Mouse (Mus musculus): ENCODE data around the gene Slc6a6. TPM values are rescaled to one million over a fixed set of nuclear protein-coding genes. Genes with fewer than 3 reads are reported as not detected.

Gene Slc6a6
- polyA plus RNA-seq, 1 experiment: 277 TPM

GRCm38 (mm10) chr6:91745246-91745645 lies 61.4 kb downstream of the Slc6a6 start:
- 66% methylated on average over 3 of the region's 3 CpGs for WGBS
- no peak overlapping the region for H3K4me3 ChIP-seq (ENCODE audit: insufficient read depth, low read depth, low read length)
- H3K27me3 ChIP-seq (replicated peaks; ENCODE audit: control insufficient read depth, insufficient read depth, low read length): no peaks in the 10 kb centered on the region
- no peak for DNase-seq
- TF ChIP-seq CTCF (conservative IDR thresholded peaks at IDR 0.05; ENCODE audit: insufficient read depth, insufficient read length, low read depth, low read length): no peak
- no peak for TF ChIP-seq POLR2A (IDR thresholded peaks at IDR 0.05; ENCODE audit: low read depth, low read length)
- H3K27ac ChIP-seq (ENCODE audit: insufficient read depth, low read depth, low read length): peak overlapping the region; percentile 87
- peaks cover 2% of the 10 kb centered on the region; the same call in 1 of the 2 replicates for H3K36me3 ChIP-seq (ENCODE audit: control insufficient read depth, insufficient read depth, low read length)
- peaks cover 23% of the 10 kb centered on the region; the same call in 1 of the 2 replicates for H3K4me1 ChIP-seq (ENCODE audit: control insufficient read depth, insufficient read depth, low read length)

DNA sequence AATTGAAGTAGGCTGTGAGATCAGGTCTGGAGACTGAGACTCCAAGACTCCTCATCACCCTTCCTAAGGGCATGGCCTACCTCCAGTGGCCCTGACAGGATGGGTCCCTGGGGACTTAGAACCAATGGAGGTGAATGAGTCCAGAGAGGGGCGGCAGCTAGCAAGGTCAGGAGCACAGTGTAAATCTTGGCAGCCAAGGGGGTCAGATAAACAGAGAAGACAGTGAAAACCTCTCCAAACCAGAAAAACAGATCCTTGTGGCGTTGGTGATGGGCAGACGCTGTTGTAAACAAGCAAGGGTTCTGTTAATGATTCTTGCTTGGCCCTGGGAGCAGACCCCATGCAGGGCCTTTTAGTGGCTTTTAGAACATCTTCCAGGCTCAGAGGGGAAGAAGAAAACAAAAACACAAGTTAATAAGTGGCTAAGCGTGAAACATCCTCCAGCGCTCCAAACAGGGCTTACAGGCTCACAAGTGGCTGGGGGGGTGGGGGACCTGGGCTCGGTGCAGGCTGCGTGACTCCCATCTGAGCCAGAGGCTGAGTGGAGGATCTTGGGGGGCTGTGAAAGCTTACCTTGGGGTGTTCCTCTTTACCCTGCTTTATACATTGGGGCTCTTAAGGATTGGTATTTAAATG lies 62.2 kb downstream of the Slc6a6 start:
- TF ChIP-seq POLR2A (IDR thresholded peaks at IDR 0.05; ENCODE audit: low read depth, low read length): no peak
- TF ChIP-seq CTCF (conservative IDR thresholded peaks at IDR 0.05; ENCODE audit: insufficient read depth, insufficient read length, low read depth, low read length): no peak

GRCm38 (mm10) chr6:91746776-91747175 lies 62.9 kb downstream of the Slc6a6 start:
- 45% methylated on average over 5 of the region's 5 CpGs for WGBS
- Histone ChIP-seq H3K4me3 (ENCODE audit: insufficient read depth, low read depth, low read length) (no peak overlapping the region), H3K4me1 (ENCODE audit: control insufficient read depth, insufficient read depth, low read length) (peaks cover 23% of the 10 kb centered on the region; the same call in 1 of the 2 replicates), H3K27me3 (replicated peaks; ENCODE audit: control insufficient read depth, insufficient read depth, low read length) (no peaks in the 10 kb centered on the region), H3K27ac (ENCODE audit: insufficient read depth, low read depth, low read length) (peak overlapping the region; percentile 84), H3K36me3 (ENCODE audit: control insufficient read depth, insufficient read depth, low read length) (peaks cover 3% of the 10 kb centered on the region; the same call in 1 of the 2 replicates)
- no peak for TF ChIP-seq POLR2A (IDR thresholded peaks at IDR 0.05; ENCODE audit: low read depth, low read length)
- no peak for TF ChIP-seq CTCF (conservative IDR thresholded peaks at IDR 0.05; ENCODE audit: insufficient read depth, insufficient read length, low read depth, low read length)
- DNase-seq: peak; percentile 85

More for the DNA sequence above, 62.2 kb downstream of the Slc6a6 start:
- H3K36me3 ChIP-seq (ENCODE audit: control insufficient read depth, insufficient read depth, low read length): peaks cover 3% of the 10 kb centered on the region; the same call in 1 of the 2 replicates
- H3K4me1 ChIP-seq (ENCODE audit: control insufficient read depth, insufficient read depth, low read length): peaks cover 23% of the 10 kb centered on the region; the same call in 1 of the 2 replicates
- H3K27ac ChIP-seq (ENCODE audit: insufficient read depth, low read depth, low read length): peak overlapping the region; percentile 87
- no peak overlapping the region for H3K4me3 ChIP-seq (ENCODE audit: insufficient read depth, low read depth, low read length)
- DNase-seq: peak; percentile 94
- WGBS: 48% methylated on average over 7 of the region's 7 CpGs
- H3K27me3 ChIP-seq (replicated peaks; ENCODE audit: control insufficient read depth, insufficient read depth, low read length): no peaks in the 10 kb centered on the region

DNA sequence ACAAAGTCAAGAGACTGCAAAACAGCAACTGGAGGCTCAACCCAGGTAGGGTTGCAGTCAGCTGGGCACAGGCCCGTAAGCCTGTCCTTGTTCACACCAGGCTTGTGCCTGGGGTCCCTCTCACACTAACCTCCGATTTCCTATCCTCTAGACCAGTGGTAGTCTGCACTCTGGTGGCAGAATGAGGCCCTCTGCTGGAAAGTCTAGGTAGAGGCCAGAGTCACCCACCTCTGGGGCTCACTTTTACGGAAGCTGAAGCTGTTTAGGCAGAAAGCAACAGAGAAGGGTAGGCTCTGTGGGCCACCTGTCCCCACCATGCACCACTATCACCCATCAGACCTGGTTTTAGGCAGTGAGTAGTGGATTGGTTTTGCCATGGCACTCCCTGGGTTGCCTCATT lies 67.1 kb downstream of the Slc6a6 start:
- Histone ChIP-seq H3K27me3 (replicated peaks; ENCODE audit: control insufficient read depth, insufficient read depth, low read length) (no peaks in the 10 kb centered on the region), H3K4me3 (ENCODE audit: insufficient read depth, low read depth, low read length) (no peak overlapping the region), H3K36me3 (ENCODE audit: control insufficient read depth, insufficient read depth, low read length) (peaks cover 5% of the 10 kb centered on the region; the same call in 1 of the 2 replicates), H3K4me1 (ENCODE audit: control insufficient read depth, insufficient read depth, low read length) (peaks cover 33% of the 10 kb centered on the region), H3K27ac (ENCODE audit: insufficient read depth, low read depth, low read length) (no peak overlapping the region)
- TF ChIP-seq CTCF (conservative IDR thresholded peaks at IDR 0.05; ENCODE audit: insufficient read depth, insufficient read length, low read depth, low read length) (peak; percentile 39; the same call in 1 of the 2 replicates), POLR2A (IDR thresholded peaks at IDR 0.05; ENCODE audit: low read depth, low read length) (no peak)
- 67% methylated on average over 3 of the region's 3 CpGs for WGBS
- peak; percentile 67 for DNase-seq

GRCm38 (mm10) chr6:91752884-91753283 lies 69.0 kb downstream of the Slc6a6 start:
- TF ChIP-seq CTCF (conservative IDR thresholded peaks at IDR 0.05; ENCODE audit: insufficient read depth, insufficient read length, low read depth, low read length) (no peak), POLR2A (IDR thresholded peaks at IDR 0.05; ENCODE audit: low read depth, low read length) (no peak)
- Histone ChIP-seq H3K36me3 (ENCODE audit: control insufficient read depth, insufficient read depth, low read length) (peaks cover 4% of the 10 kb centered on the region; the same call in 1 of the 2 replicates), H3K27ac (ENCODE audit: insufficient read depth, low read depth, low read length) (peak overlapping the region; percentile 83)

GRCm38 (mm10) chr6:91754098-91754497 lies 70.2 kb downstream of the Slc6a6 start:
- peaks cover 4% of the 10 kb centered on the region; the same call in 1 of the 2 replicates for H3K36me3 ChIP-seq (ENCODE audit: control insufficient read depth, insufficient read depth, low read length)
- DNase-seq: peak; percentile 64
- peaks cover 24% of the 10 kb centered on the region for H3K4me1 ChIP-seq (ENCODE audit: control insufficient read depth, insufficient read depth, low read length)
- no peaks in the 10 kb centered on the region for H3K27me3 ChIP-seq (replicated peaks; ENCODE audit: control insufficient read depth, insufficient read depth, low read length)
- H3K4me3 ChIP-seq (ENCODE audit: insufficient read depth, low read depth, low read length): no peak overlapping the region
- TF ChIP-seq POLR2A (IDR thresholded peaks at IDR 0.05; ENCODE audit: low read depth, low read length): no peak
- no peak for TF ChIP-seq CTCF (conservative IDR thresholded peaks at IDR 0.05; ENCODE audit: insufficient read depth, insufficient read length, low read depth, low read length)
- 37% methylated on average over 6 of the region's 6 CpGs for WGBS
- peak overlapping the region; percentile 82 for H3K27ac ChIP-seq (ENCODE audit: insufficient read depth, low read depth, low read length)

More at GRCm38 (mm10) chr6:91752884-91753283, 69.0 kb downstream of the Slc6a6 start:
- peak; percentile 95 for DNase-seq
- peaks cover 24% of the 10 kb centered on the region for H3K4me1 ChIP-seq (ENCODE audit: control insufficient read depth, insufficient read depth, low read length)
- H3K27me3 ChIP-seq (replicated peaks; ENCODE audit: control insufficient read depth, insufficient read depth, low read length): no peaks in the 10 kb centered on the region
- 22% methylated on average over 8 of the region's 8 CpGs for WGBS
- H3K4me3 ChIP-seq (ENCODE audit: insufficient read depth, low read depth, low read length): no peak overlapping the region

- no peak overlapping the region for H3K4me3 ChIP-seq (ENCODE audit: insufficient read depth, low read depth, low read length)
- no peaks in the 10 kb centered on the region for H3K27me3 ChIP-seq (replicated peaks; ENCODE audit: control insufficient read depth, insufficient read depth, low read length)
- 74% methylated on average over 12 of the region's 12 CpGs for WGBS
- TF ChIP-seq CTCF (conservative IDR thresholded peaks at IDR 0.05; ENCODE audit: insufficient read depth, insufficient read length, low read depth, low read length) (no peak), POLR2A (IDR thresholded peaks at IDR 0.05; ENCODE audit: low read depth, low read length) (no peak)
- peaks cover 6% of the 10 kb centered on the region; the same call in 1 of the 2 replicates for H3K36me3 ChIP-seq (ENCODE audit: control insufficient read depth, insufficient read depth, low read length)
- peaks cover 24% of the 10 kb centered on the region for H3K4me1 ChIP-seq (ENCODE audit: control insufficient read depth, insufficient read depth, low read length)
- no peak overlapping the region for H3K27ac ChIP-seq (ENCODE audit: insufficient read depth, low read depth, low read length)
- DNase-seq: peak; percentile 14
These were observed 71.0 kb downstream of the Slc6a6 start for GRCm38 (mm10) chr6:91754845-91755244.
